Mouse (Mus musculus): ENCODE measurements around the gene Dgka. TPM values are rescaled to one million over a fixed set of nuclear protein-coding genes. Genes with fewer than 3 reads are reported as not detected.

The Dgka gene
- 7.5 TPM for polyA plus RNA-seq (2015; fragmentation: Illumina TruSeq; extraction: RNeasy Lipid Tissue Mini Kit (QIAGEN cat#74804); ENCODE audit: low read depth, low replicate concordance)

DNA sequence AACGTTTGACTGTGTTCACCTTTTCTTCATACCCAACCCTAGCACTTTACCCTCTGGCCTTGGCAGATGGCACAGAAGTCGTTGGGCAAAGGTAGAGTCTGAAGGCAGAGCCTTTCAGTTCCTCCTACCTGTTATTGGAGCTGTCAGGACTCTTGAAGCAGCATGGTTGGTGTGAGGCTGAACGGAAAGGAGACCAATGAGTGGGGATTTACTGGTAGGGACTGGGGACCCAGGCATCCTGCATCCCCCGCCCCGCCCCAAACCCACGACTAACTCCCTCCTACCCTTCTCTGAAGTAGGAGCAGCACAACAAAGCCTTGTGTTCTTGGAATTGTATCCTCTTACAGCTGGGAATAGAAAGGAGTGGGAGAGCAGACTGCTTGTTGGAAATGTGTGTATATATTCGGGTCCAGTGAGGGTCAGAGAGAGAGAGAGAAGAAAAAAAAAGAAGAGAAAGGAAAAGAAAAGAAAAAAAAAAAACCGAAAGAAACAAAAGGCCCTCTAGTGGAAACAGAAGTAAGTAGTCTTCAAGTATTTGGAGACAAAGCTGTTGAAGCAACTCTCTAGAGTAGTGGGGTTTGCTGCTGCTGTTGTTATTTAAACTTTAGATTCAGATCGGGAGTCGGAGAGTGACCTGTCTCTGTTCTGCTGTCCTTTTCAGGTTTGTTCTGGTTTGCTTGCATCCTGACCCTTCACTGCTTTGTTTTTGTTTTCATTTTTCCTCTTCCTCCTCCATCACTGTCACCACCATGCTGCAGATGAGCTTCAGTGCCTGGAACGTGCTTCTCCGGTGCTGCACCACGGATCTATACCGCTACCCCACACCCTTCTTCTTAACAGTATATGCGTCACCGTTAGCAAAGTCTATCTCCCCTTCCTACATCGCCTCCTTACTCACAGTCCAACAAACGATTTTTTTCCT lies at the start of gene Dgka:
Dgka (minus strand) TSS at position 176 of the 922 bp plus-strand sequence.

GRCm38 (mm10) chr10:128790398-128791124 lies 45.9 kb upstream of the Dgka start, which contains the start of gene Mmp19:
Mmp19 (plus strand) TSS chr10:128790910.

DNA sequence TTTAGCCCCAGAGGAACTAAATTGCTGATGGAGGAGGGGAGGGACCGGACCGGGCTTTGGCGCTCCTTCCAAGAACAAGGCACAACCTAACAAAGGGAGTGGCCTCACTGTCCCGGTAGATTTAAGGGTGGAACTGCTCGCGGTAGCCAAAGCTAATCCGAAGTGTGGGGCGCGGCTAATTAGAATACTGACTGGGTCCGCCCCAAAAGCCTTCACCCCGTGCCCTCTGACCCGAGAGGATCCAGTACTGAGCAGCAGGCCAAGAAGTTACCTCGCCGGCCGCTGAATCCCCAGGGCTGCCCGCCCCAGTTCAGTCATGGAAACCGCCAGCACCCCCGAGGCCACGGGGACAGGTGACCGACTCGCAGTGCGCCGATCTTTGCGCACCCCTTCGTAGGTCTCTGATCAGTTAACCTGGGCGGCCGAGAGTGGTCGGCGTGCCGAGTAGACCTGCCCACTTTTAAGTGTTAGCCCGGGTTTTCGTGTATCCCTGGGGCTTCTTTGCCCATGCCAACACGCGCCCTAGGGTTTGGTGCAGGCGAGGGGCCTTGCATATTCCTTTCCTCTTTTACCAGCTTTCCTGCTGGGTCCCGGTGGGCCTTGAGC lies 3.1 kb upstream of the Dgka start, which contains the start of gene Pym1:
Pym1 (plus strand) TSS at position 244 of the 606 bp plus-strand sequence.

DNA sequence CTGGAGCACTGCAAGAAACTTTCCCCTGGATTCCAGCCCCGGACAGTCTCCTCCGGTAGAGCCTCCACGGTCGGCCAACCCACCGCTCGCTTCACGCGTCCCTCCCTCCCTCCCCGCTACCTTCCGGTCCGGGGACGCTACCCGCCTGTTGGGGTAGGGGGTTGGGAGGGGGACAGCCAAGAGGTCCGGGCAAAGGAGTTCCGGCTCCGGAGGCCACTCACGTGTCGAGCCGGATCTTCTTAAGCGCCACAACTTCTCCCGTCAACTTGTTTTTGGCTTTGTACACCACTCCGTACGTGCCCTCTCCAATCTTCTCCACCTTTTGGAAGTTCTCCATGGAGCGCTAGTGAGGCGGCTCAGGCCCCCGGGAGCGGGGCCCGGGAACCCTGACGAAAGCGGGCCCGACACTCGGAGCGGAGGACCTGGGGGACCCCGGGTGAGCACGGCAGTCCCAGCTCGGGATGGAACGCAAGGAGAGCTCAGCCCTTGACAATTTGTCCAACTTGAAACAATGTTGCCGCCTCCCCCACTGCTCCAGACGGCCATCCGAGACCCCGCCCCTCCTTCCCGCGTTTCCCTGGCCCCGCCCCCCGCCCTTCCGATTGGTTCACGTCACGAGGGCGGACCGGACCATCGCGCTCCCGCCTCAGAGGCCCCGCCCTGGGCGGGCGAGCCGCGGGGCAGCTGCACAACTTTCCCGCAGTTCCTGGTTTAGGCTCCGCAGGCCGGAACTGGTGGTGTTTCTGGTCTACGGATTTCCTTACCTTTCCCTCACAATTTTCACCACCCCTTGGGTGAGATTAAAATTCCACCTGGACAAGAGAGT lies 40.0 kb downstream of the Dgka start, which contains the start of gene Cdk2:
Cdk2 (minus strand) TSS at position 541 of the 826 bp plus-strand sequence.

GRCm38 (mm10) chr10:128703895-128704294 lies 40.8 kb downstream of the Dgka start, which contains the start of gene Pmel:
Pmel (plus strand) TSS chr10:128704195.

GRCm38 (mm10) chr10:128695992-128696807 lies 48.5 kb downstream of the Dgka start, which contains the start of gene Rab5b:
Rab5b (minus strand) TSS chr10:128696264.

GRCm38 (mm10) chr10:128673763-128674468 lies 70.7 kb downstream of the Dgka start, which contains the start of gene Suox:
Suox (minus strand) TSS chr10:128674073.

Other genes with a start within 250 kb of the Dgka start
- 33.8 TPM for gene Myl6b, start 246.2 kb downstream of the Dgka start, polyA plus RNA-seq (2015; fragmentation: Illumina TruSeq; extraction: RNeasy Lipid Tissue Mini Kit (QIAGEN cat#74804); ENCODE audit: low read depth, low replicate concordance)
- gene Esyt1, start 219.0 kb downstream of the Dgka start, polyA plus RNA-seq (2015; fragmentation: Illumina TruSeq; extraction: RNeasy Lipid Tissue Mini Kit (QIAGEN cat#74804); ENCODE audit: low read depth, low replicate concordance), result 8.8 TPM
- gene Zc3h10, start 197.1 kb downstream of the Dgka start, polyA plus RNA-seq (2015; fragmentation: Illumina TruSeq; extraction: RNeasy Lipid Tissue Mini Kit (QIAGEN cat#74804); ENCODE audit: low read depth, low replicate concordance), result 13.1 TPM
- gene Rpl41, start 195.6 kb downstream of the Dgka start, polyA plus RNA-seq (2015; fragmentation: Illumina TruSeq; extraction: RNeasy Lipid Tissue Mini Kit (QIAGEN cat#74804); ENCODE audit: low read depth, low replicate concordance), result 1,818 TPM
- 67.6 TPM for gene Pa2g4, start 178.9 kb downstream of the Dgka start, polyA plus RNA-seq (2015; fragmentation: Illumina TruSeq; extraction: RNeasy Lipid Tissue Mini Kit (QIAGEN cat#74804); ENCODE audit: low read depth, low replicate concordance)
- 6.3 TPM for gene Erbb3, start 155.2 kb downstream of the Dgka start, polyA plus RNA-seq (2015; fragmentation: Illumina TruSeq; extraction: RNeasy Lipid Tissue Mini Kit (QIAGEN cat#74804); ENCODE audit: low read depth, low replicate concordance)
- gene Rps26, start 118.1 kb downstream of the Dgka start, polyA plus RNA-seq (2015; fragmentation: Illumina TruSeq; extraction: RNeasy Lipid Tissue Mini Kit (QIAGEN cat#74804); ENCODE audit: low read depth, low replicate concordance), result 372 TPM
- gene Ikzf4, start 98.9 kb downstream of the Dgka start, polyA plus RNA-seq (2015; fragmentation: Illumina TruSeq; extraction: RNeasy Lipid Tissue Mini Kit (QIAGEN cat#74804); ENCODE audit: low read depth, low replicate concordance), result 6.7 TPM
- 13.6 TPM for gene Suox, start 70.8 kb downstream of the Dgka start, polyA plus RNA-seq (2015; fragmentation: Illumina TruSeq; extraction: RNeasy Lipid Tissue Mini Kit (QIAGEN cat#74804); ENCODE audit: low read depth, low replicate concordance)
- gene Rab5b, start 48.6 kb downstream of the Dgka start, polyA plus RNA-seq (2015; fragmentation: Illumina TruSeq; extraction: RNeasy Lipid Tissue Mini Kit (QIAGEN cat#74804); ENCODE audit: low read depth, low replicate concordance), result 144 TPM
- 1.2 TPM for gene Pmel, start 40.7 kb downstream of the Dgka start, polyA plus RNA-seq (2015; fragmentation: Illumina TruSeq; extraction: RNeasy Lipid Tissue Mini Kit (QIAGEN cat#74804); ENCODE audit: low read depth, low replicate concordance)
- gene Cdk2, start 39.8 kb downstream of the Dgka start, polyA plus RNA-seq (2015; fragmentation: Illumina TruSeq; extraction: RNeasy Lipid Tissue Mini Kit (QIAGEN cat#74804); ENCODE audit: low read depth, low replicate concordance), result 3.0 TPM
- gene Pym1, start 3.0 kb upstream of the Dgka start, polyA plus RNA-seq (2015; fragmentation: Illumina TruSeq; extraction: RNeasy Lipid Tissue Mini Kit (QIAGEN cat#74804); ENCODE audit: low read depth, low replicate concordance), result 35.5 TPM
- 0.30 TPM for gene Mmp19, start 46.1 kb upstream of the Dgka start, polyA plus RNA-seq (2015; fragmentation: Illumina TruSeq; extraction: RNeasy Lipid Tissue Mini Kit (QIAGEN cat#74804); ENCODE audit: low read depth, low replicate concordance)
- gene Dnajc14, start 59.2 kb upstream of the Dgka start, polyA plus RNA-seq (2015; fragmentation: Illumina TruSeq; extraction: RNeasy Lipid Tissue Mini Kit (QIAGEN cat#74804); ENCODE audit: low read depth, low replicate concordance), result 51.2 TPM
- 8.9 TPM for gene Tmem198b, start 59.5 kb upstream of the Dgka start, polyA plus RNA-seq (2015; fragmentation: Illumina TruSeq; extraction: RNeasy Lipid Tissue Mini Kit (QIAGEN cat#74804); ENCODE audit: low read depth, low replicate concordance)
- gene Sarnp, start 72.5 kb upstream of the Dgka start, polyA plus RNA-seq (2015; fragmentation: Illumina TruSeq; extraction: RNeasy Lipid Tissue Mini Kit (QIAGEN cat#74804); ENCODE audit: low read depth, low replicate concordance), result 99.3 TPM
- 18.1 TPM for gene Ormdl2, start 76.8 kb upstream of the Dgka start, polyA plus RNA-seq (2015; fragmentation: Illumina TruSeq; extraction: RNeasy Lipid Tissue Mini Kit (QIAGEN cat#74804); ENCODE audit: low read depth, low replicate concordance)
- 12.4 TPM for gene Gdf11, start 146.9 kb upstream of the Dgka start, polyA plus RNA-seq (2015; fragmentation: Illumina TruSeq; extraction: RNeasy Lipid Tissue Mini Kit (QIAGEN cat#74804); ENCODE audit: low read depth, low replicate concordance)
- 142 TPM for gene Cd63, start 156.1 kb upstream of the Dgka start, polyA plus RNA-seq (2015; fragmentation: Illumina TruSeq; extraction: RNeasy Lipid Tissue Mini Kit (QIAGEN cat#74804); ENCODE audit: low read depth, low replicate concordance)
- 12.8 TPM for gene Rdh5, start 178.0 kb upstream of the Dgka start, polyA plus RNA-seq (2015; fragmentation: Illumina TruSeq; extraction: RNeasy Lipid Tissue Mini Kit (QIAGEN cat#74804); ENCODE audit: low read depth, low replicate concordance)
- 236 TPM for gene Bloc1s1, start 179.2 kb upstream of the Dgka start, polyA plus RNA-seq (2015; fragmentation: Illumina TruSeq; extraction: RNeasy Lipid Tissue Mini Kit (QIAGEN cat#74804); ENCODE audit: low read depth, low replicate concordance)
- 14.0 TPM for gene Itga7, start 189.0 kb upstream of the Dgka start, polyA plus RNA-seq (2015; fragmentation: Illumina TruSeq; extraction: RNeasy Lipid Tissue Mini Kit (QIAGEN cat#74804); ENCODE audit: low read depth, low replicate concordance)
- gene Mettl7b, start 216.1 kb upstream of the Dgka start, polyA plus RNA-seq (2015; fragmentation: Illumina TruSeq; extraction: RNeasy Lipid Tissue Mini Kit (QIAGEN cat#74804); ENCODE audit: low read depth, low replicate concordance), result not detected
- gene Olfr9, start 244.6 kb upstream of the Dgka start, polyA plus RNA-seq (2015; fragmentation: Illumina TruSeq; extraction: RNeasy Lipid Tissue Mini Kit (QIAGEN cat#74804); ENCODE audit: low read depth, low replicate concordance), result not detected

All from brain, adult 10 weeks (tissue).